Mouse (Mus musculus): ENCODE measurements around the gene Csf2rb2. TPM values are rescaled to one million over a fixed set of nuclear protein-coding genes. Genes with fewer than 3 reads are reported as not detected.
"Not testable (repeated sequence)": the region's sequence is repeated elsewhere in the genome, so short reads cannot be mapped to it uniquely, and the experiment has no call there.

The Csf2rb2 gene
- polyA plus RNA-seq, 1 experiment from 2014 or later: 0.32 TPM

GRCm38 (mm10) chr15:78320825-78321496, 15.4 kb upstream of the Csf2rb2 start:
- Histone ChIP-seq H3K9me3 (ENCODE audit: control insufficient read depth, low read length) (no peaks in the 10 kb centered on the region), H3K4me1 (ENCODE audit: control insufficient read depth, insufficient read depth, low read length) (no peaks in the 10 kb centered on the region), H3K27ac (ENCODE audit: low read length) (no peak overlapping the region), H3K36me3 (ENCODE audit: control insufficient read depth, insufficient read depth, low read length) (no peaks in the 10 kb centered on the region), H3K4me3 (ENCODE audit: low read length) (no peak overlapping the region), H3K9ac (ENCODE audit: low read depth, low read length) (no peak overlapping the region), H3K27me3 (replicated peaks; ENCODE audit: control insufficient read depth, insufficient read depth, low read length) (no peaks in the 10 kb centered on the region), H3K4me2 (ENCODE audit: low read depth, low read length) (no peak overlapping the region)
- peak; percentile 71; the same call in 1 of the 2 replicates for ATAC-seq
- 9% methylated on average over 5 of the region's 5 CpGs for WGBS

DNA sequence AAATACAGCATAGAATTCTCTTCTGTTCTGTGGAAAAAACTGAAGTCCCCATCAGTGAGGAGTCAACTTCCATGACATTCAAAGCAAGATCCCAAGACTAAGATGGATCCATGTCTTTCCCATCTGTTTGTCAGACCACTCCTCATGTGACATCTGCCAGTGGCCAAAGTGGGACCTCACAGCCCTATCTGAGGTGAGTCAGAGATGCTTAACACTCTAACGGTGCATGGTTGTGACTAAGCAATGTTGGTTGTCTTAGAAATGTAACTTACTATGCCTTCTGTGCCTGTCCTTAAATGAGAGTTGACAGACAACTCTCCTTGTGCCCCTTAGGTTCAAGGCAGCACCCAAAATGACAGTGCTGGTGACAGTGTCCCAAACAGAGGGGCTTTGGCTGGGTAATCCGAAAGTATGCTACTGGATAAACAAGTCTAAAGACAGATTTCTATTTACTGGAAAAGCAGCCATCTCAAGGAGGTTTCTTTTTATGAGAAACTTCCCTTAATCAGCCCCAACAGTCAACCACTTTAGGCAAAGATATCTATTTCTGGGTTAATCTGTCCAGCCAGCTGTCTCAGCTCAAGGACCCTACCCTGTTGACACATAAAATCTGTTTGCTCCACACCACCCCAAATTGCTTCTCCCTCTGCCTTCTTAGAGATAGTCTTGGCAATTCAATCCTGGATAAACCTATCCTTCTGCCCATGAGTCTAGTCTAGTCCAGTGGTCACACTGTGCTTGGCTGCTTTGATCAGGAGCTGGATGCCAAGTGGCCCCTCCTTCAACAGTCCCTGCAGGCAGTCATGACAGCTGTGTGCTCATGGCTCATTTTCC, 13.0 kb upstream of the Csf2rb2 start:
- H3K27ac ChIP-seq (ENCODE audit: low read length); H3K9me3 ChIP-seq (ENCODE audit: control insufficient read depth, low read length); ATAC-seq; H3K36me3 ChIP-seq (ENCODE audit: control insufficient read depth, insufficient read depth, low read length); H3K27me3 ChIP-seq (replicated peaks; ENCODE audit: control insufficient read depth, insufficient read depth, low read length); H3K4me1 ChIP-seq (ENCODE audit: control insufficient read depth, insufficient read depth, low read length); H3K4me2 ChIP-seq (ENCODE audit: low read depth, low read length); H3K4me3 ChIP-seq (ENCODE audit: low read length); H3K9ac ChIP-seq (ENCODE audit: low read depth, low read length): not testable (repeated sequence)
- 55% methylated on average over 2 of the region's 2 CpGs for WGBS

DNA sequence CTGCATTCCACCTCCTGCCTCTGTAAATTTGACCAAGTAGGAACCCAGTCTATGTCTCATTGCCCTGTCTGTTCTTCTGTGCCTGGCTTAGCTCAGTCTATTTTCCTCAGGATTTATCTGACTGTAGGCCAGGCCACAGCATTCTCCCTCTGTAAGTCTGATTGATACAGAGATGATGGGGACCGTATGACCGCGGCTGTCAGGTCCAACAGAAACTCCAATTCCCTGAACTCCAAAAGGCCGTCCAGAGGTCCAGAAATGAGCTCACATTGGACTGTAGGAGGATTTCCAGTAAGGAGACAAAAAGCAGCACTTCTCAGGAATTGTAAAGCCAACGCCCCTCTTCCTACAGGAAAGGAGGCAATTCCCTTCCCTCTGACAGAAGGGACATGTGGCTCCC, 8.1 kb upstream of the Csf2rb2 start:
- not testable (repeated sequence) for ATAC-seq; H3K9me3 ChIP-seq (ENCODE audit: control insufficient read depth, low read length); H3K4me1 ChIP-seq (ENCODE audit: control insufficient read depth, insufficient read depth, low read length); H3K27ac ChIP-seq (ENCODE audit: low read length); H3K9ac ChIP-seq (ENCODE audit: low read depth, low read length); H3K27me3 ChIP-seq (replicated peaks; ENCODE audit: control insufficient read depth, insufficient read depth, low read length); H3K4me3 ChIP-seq (ENCODE audit: low read length); H3K4me2 ChIP-seq (ENCODE audit: low read depth, low read length); H3K36me3 ChIP-seq (ENCODE audit: control insufficient read depth, insufficient read depth, low read length)
- whole genome bisulfite sequencing: 86% methylated on average over 5 of the region's 5 CpGs

DNA sequence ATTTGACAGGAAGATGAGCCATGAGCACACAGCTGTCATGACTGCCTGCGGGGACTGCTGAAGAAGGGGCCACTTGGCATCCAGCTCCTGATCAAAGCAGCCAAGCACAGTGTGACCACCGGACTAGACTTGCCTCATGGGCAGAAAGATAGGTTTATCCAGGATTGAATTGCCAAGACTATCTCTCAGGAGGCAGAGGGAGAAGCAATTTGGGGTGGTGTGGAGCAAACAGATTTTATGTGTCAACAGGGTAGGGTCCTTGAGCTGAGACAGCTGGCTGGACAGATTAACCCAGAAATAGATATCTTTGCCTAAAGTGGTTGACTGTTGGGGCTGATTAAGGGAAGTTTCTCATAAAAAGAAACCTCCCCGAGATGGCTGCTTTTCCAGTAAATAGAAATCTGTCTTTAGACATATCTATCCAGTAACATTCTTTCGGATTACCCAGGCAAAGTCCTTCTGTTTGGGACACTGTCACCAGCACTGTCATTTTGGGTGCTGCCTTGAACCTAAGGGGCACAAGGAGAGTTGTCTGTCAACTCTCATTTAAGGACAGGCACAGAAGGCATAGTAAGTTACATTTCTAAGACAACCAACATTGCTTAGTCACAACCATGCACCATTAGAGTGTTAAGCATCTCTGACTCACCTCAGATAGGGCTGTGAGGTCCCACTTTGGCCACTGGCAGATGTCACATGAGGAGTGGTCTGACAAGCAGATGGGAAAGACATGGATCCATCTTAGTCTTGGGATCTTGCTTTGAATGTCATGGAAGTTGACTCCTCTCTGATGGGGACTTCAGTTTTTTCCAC, 7.1 kb upstream of the Csf2rb2 start:
- peak; percentile 42; the same call in 1 of the 2 replicates for ATAC-seq
- 50% methylated on average over 4 of the region's 4 CpGs for WGBS
- H3K4me1 ChIP-seq (ENCODE audit: control insufficient read depth, insufficient read depth, low read length); H3K27me3 ChIP-seq (replicated peaks; ENCODE audit: control insufficient read depth, insufficient read depth, low read length); H3K9me3 ChIP-seq (ENCODE audit: control insufficient read depth, low read length); H3K27ac ChIP-seq (ENCODE audit: low read length); H3K36me3 ChIP-seq (ENCODE audit: control insufficient read depth, insufficient read depth, low read length); H3K4me2 ChIP-seq (ENCODE audit: low read depth, low read length); H3K4me3 ChIP-seq (ENCODE audit: low read length); H3K9ac ChIP-seq (ENCODE audit: low read depth, low read length): not testable (repeated sequence)

GRCm38 (mm10) chr15:78310971-78311370, 5.5 kb upstream of the Csf2rb2 start:
- 74% methylated on average over 4 of the region's 4 CpGs for WGBS
- no peaks in the 10 kb centered on the region for H3K9me3 ChIP-seq (ENCODE audit: control insufficient read depth, low read length)
- no peaks in the 10 kb centered on the region for H3K27me3 ChIP-seq (replicated peaks; ENCODE audit: control insufficient read depth, insufficient read depth, low read length)
- no peaks in the 10 kb centered on the region for H3K36me3 ChIP-seq (ENCODE audit: control insufficient read depth, insufficient read depth, low read length)
- no peak overlapping the region for H3K4me2 ChIP-seq (ENCODE audit: low read depth, low read length)
- peaks cover 5% of the 10 kb centered on the region; the same call in 1 of the 2 replicates for H3K4me1 ChIP-seq (ENCODE audit: control insufficient read depth, insufficient read depth, low read length)
- no peak overlapping the region for H3K9ac ChIP-seq (ENCODE audit: low read depth, low read length)
- ATAC-seq: no peak
- no peak overlapping the region for H3K4me3 ChIP-seq (ENCODE audit: low read length)
- H3K27ac ChIP-seq (ENCODE audit: low read length): no peak overlapping the region

- WGBS: 30% methylated on average over 5 of the region's 5 CpGs
- H3K4me3 ChIP-seq (ENCODE audit: low read length): no peak overlapping the region
- H3K27me3 ChIP-seq (replicated peaks; ENCODE audit: control insufficient read depth, insufficient read depth, low read length): no peaks in the 10 kb centered on the region
- no peak overlapping the region for H3K4me2 ChIP-seq (ENCODE audit: low read depth, low read length)
- peaks cover 5% of the 10 kb centered on the region; the same call in 1 of the 2 replicates for H3K4me1 ChIP-seq (ENCODE audit: control insufficient read depth, insufficient read depth, low read length)
- no peaks in the 10 kb centered on the region for H3K9me3 ChIP-seq (ENCODE audit: control insufficient read depth, low read length)
- no peak overlapping the region for H3K9ac ChIP-seq (ENCODE audit: low read depth, low read length)
- no peak overlapping the region for H3K27ac ChIP-seq (ENCODE audit: low read length)
- ATAC-seq: no peak
- no peaks in the 10 kb centered on the region for H3K36me3 ChIP-seq (ENCODE audit: control insufficient read depth, insufficient read depth, low read length)
Measured at GRCm38 (mm10) chr15:78309865-78310264, 4.3 kb upstream of the Csf2rb2 start.

DNA sequence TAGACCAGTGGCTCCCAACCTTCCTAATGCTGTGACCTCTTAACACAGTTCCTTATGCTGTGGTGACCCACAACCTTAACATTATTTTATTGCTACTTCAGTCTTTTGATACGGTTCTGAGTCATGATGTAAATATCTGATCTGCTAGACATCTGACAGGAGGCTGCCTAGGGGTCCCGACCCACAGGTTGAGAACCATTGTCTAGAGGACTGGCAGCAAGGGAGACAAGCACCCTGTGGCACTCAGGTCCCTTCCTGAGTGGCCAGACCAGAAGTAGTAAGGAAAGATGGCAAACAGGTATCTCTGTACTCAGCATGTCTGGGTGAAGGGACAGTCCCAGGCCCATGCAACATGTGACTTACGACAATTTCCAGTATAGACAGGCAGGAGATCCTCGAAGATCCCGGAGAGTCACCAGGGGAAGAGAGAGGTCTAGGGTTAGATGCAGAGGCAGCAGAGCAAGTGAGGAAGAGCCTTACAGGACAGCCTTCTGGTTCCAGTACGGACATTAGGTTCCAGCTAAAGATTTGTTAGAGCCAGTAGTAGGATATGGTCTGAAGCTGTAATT, 1.8 kb downstream of the Csf2rb2 start:
- H3K36me3 ChIP-seq (ENCODE audit: control insufficient read depth, insufficient read depth, low read length): no peaks in the 10 kb centered on the region
- 85% methylated on average over 6 of the region's 6 CpGs for WGBS
- H3K9ac ChIP-seq (ENCODE audit: low read depth, low read length): no peak overlapping the region
- no peak overlapping the region for H3K27ac ChIP-seq (ENCODE audit: low read length)
- H3K9me3 ChIP-seq (ENCODE audit: control insufficient read depth, low read length): no peaks in the 10 kb centered on the region
- ATAC-seq: no peak
- H3K4me3 ChIP-seq (ENCODE audit: low read length): no peak overlapping the region
- H3K4me2 ChIP-seq (ENCODE audit: low read depth, low read length): no peak overlapping the region
- H3K4me1 ChIP-seq (ENCODE audit: control insufficient read depth, insufficient read depth, low read length): no peaks in the 10 kb centered on the region
- H3K27me3 ChIP-seq (replicated peaks; ENCODE audit: control insufficient read depth, insufficient read depth, low read length): no peaks in the 10 kb centered on the region

GRCm38 (mm10) chr15:78302718-78303117, 2.8 kb downstream of the Csf2rb2 start:
- 96% methylated on average over 4 of the region's 4 CpGs for WGBS
- ATAC-seq: no peak

GRCm38 (mm10) chr15:78300773-78301172, 4.7 kb downstream of the Csf2rb2 start:
- Histone ChIP-seq H3K4me3 (ENCODE audit: low read length) (no peak overlapping the region), H3K27ac (ENCODE audit: low read length) (no peak overlapping the region), H3K4me1 (ENCODE audit: control insufficient read depth, insufficient read depth, low read length) (no peaks in the 10 kb centered on the region), H3K9ac (ENCODE audit: low read depth, low read length) (no peak overlapping the region), H3K9me3 (ENCODE audit: control insufficient read depth, low read length) (no peaks in the 10 kb centered on the region), H3K27me3 (replicated peaks; ENCODE audit: control insufficient read depth, insufficient read depth, low read length) (no peaks in the 10 kb centered on the region), H3K4me2 (ENCODE audit: low read depth, low read length) (no peak overlapping the region), H3K36me3 (ENCODE audit: control insufficient read depth, insufficient read depth, low read length) (no peaks in the 10 kb centered on the region)
- no peak for ATAC-seq

More at GRCm38 (mm10) chr15:78302718-78303117, 2.8 kb downstream of the Csf2rb2 start:
- Histone ChIP-seq H3K9me3 (ENCODE audit: control insufficient read depth, low read length) (no peaks in the 10 kb centered on the region), H3K4me3 (ENCODE audit: low read length) (no peak overlapping the region), H3K4me2 (ENCODE audit: low read depth, low read length) (no peak overlapping the region), H3K27ac (ENCODE audit: low read length) (no peak overlapping the region), H3K9ac (ENCODE audit: low read depth, low read length) (no peak overlapping the region), H3K36me3 (ENCODE audit: control insufficient read depth, insufficient read depth, low read length) (no peaks in the 10 kb centered on the region), H3K4me1 (ENCODE audit: control insufficient read depth, insufficient read depth, low read length) (no peaks in the 10 kb centered on the region), H3K27me3 (replicated peaks; ENCODE audit: control insufficient read depth, insufficient read depth, low read length) (no peaks in the 10 kb centered on the region)

All from intestine, embryonic 16.5 days (tissue).